Mouse (Mus musculus) lung, adult 2 months (tissue): ENCODE data around the gene Psrc1.

Experiments used
- CTCF ChIP-seq: fragments of 200-500 bp; IDR thresholded peaks from 2 replicates; pipeline ENCODE4 v1.5.1; 2011; ENCODE audit warnings: mild to moderate bottlenecking, low read length, control low read depth; ENCODE audit not compliant: insufficient read depth
- POLR2A ChIP-seq: fragments of 200-500 bp; IDR thresholded peaks from 2 replicates; pipeline ENCODE4 v1.6.1; 2011; ENCODE audit warnings: low read depth, mild to moderate bottlenecking, control low read depth, low read length, borderline replicate concordance; ENCODE audit errors: extremely low read depth

DNA sequence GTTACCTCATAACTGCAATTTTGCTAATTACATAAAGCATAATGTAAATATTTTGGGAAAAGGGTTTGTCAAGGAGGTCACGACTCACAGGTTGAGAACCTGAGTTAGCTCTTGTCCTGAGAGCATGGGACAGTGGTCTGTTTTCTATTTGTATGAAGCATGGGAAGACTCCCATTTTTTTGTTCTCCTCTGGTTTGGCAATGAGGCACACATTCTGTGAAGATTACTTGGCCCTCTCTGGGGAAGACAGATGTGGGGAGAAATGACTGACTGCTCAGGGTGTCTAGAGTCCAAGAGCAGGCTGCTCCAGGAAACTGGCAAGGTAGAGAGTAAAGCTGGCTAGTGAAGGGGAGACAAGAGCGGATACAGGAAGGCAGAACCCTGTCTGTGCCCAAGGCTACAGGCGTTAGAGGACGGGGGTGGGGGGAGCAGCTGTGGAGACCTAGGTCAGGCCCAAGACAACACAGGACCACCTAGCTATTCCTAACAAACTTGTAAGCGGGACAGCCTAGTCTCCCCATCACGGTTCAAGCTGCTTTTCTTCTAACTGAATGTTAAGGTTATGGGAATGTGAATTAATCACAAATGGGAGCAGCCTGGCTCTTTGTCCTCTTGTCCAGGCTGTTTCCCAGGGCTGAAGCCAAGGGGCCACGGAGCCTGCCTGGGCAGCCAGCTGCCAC is 41.4 kb downstream of the Psrc1 start:
- TF ChIP-seq CTCF (no peak), POLR2A (no peak)
